Mouse (Mus musculus): ENCODE results near the gene Mfsd6.

GRCm38 (mm10) chr1:52722586-52722985 lies 4.7 kb downstream of the Mfsd6 start:
- TF ChIP-seq MEF2A (IDR thresholded peaks at IDR 0.05; ENCODE audit: extremely low read depth, insufficient replicate concordance, low read depth, low read length, poor library complexity, severe bottlenecking): no peak
- no peak for TF ChIP-seq POLR2A (IDR thresholded peaks at IDR 0.05; ENCODE audit: control insufficient read depth in 1 of 2, insufficient read depth in 1 of 2, low read depth in 1 of 2, low read length in 2 of 2, poor library complexity in 1 of 2)
- no peak for TF ChIP-seq ZC3H11A (IDR thresholded peaks at IDR 0.05; ENCODE audit: low read depth, low read length)
- TF ChIP-seq ETS1 (IDR thresholded peaks at IDR 0.05; ENCODE audit: low read depth, low read length): peak; percentile 76
- TF ChIP-seq CTCF (IDR thresholded peaks at IDR 0.05 in 2 of 3, conservative IDR thresholded peaks at IDR 0.05 in 1 of 3; ENCODE audit: control insufficient read depth in 1 of 3, insufficient read depth in 1 of 3, low read depth in 2 of 3, low read length in 3 of 3, poor library complexity in 1 of 3, severe bottlenecking in 1 of 3): no peak
- TF ChIP-seq ZKSCAN1 (IDR thresholded peaks at IDR 0.05; ENCODE audit: low read depth, low read length): no peak
- no peak for TF ChIP-seq NELFE (IDR thresholded peaks at IDR 0.05; ENCODE audit: low read depth, low read length)
- TF ChIP-seq GABPA (IDR thresholded peaks at IDR 0.05; ENCODE audit: low read depth, low read length): no peak
- no peak for TF ChIP-seq MAZ (IDR thresholded peaks at IDR 0.05; ENCODE audit: low read depth, low read length)
- TF ChIP-seq USF2 (IDR thresholded peaks at IDR 0.05; ENCODE audit: borderline replicate concordance in 1 of 2, insufficient read depth in 1 of 2, low read depth in 1 of 2, low read length in 2 of 2): no peak
- TF ChIP-seq MYB (IDR thresholded peaks at IDR 0.05; ENCODE audit: low read depth, low read length): no peak
- peak; percentile 84 for TF ChIP-seq TCF12 (IDR thresholded peaks at IDR 0.05; ENCODE audit: low read depth, low read length)
